Mouse (Mus musculus) heart, embryonic 10.5 days (tissue): Measurements from ENCODE around the gene Naxd. TPM values are rescaled to one million over a fixed set of nuclear protein-coding genes. Genes with fewer than 3 reads are reported as not detected.
A peak's percentile ranks its signal among the peaks of the same experiment; 100 is the strongest.

ENCODE experiments used
- DNase-seq: peaks from one replicate; pipeline ENCODE4 v3.0.0-alpha.2; 2017; ENCODE audit warnings: low spot score
- H3K27ac ChIP-seq: fragments of 300-500 bp; sonication (generic); 2 replicates; pipeline ENCODE4 v1.5.1; 2016; ENCODE audit warnings: mild to moderate bottlenecking
- H3K27me3 ChIP-seq: fragments of 300-500 bp; sonication (generic); 2 replicates; pipeline ENCODE4 v1.6.1; 2016; ENCODE audit warnings: mild to moderate bottlenecking; ENCODE audit not compliant: poor library complexity, insufficient read depth, severe bottlenecking
- H3K36me3 ChIP-seq: fragments of 300-500 bp; sonication (generic); 2 replicates; pipeline ENCODE4 v1.6.1; 2016; ENCODE audit warnings: mild to moderate bottlenecking, moderate library complexity
- H3K4me1 ChIP-seq: fragments of 300-500 bp; sonication (generic); 2 replicates; pipeline ENCODE4 v1.6.1; 2016; ENCODE audit warnings: mild to moderate bottlenecking
- H3K4me3 ChIP-seq: fragments of 300-500 bp; sonication (generic); 2 replicates; pipeline ENCODE4 v1.5.1; 2016; ENCODE audit warnings: mild to moderate bottlenecking, moderate library complexity
- H3K9me3 ChIP-seq: fragments of 300-500 bp; sonication (generic); 2 replicates; pipeline ENCODE4 v1.6.1; 2016; ENCODE audit warnings: mild to moderate bottlenecking, moderate library complexity
- WGBS: fragments of 180-500 bp; shearing (Covaris S2); methylation state at CpG from one replicate; pipeline ENCODE4 v1.1.7; 2016; 5-methylcytosine and 5-hydroxymethylcytosine counted together
- polyA plus RNA-seq: library from polyadenylated mRNA; unstranded; fragments of >200 nt; fragmentation: Nextera tagmentation; extraction: Ambion mirVana; gene quantifications from 2 replicates; pipeline ENCODE4 v1.2.1, GENCODE M21; 2016

Naxd gene
- polyA plus RNA-seq, 1 experiment from 2014 or later = 92.1 TPM

- Histone ChIP-seq H3K27me3 (no peaks in the 10 kb centered on the region), H3K4me3 (no peak overlapping the region), H3K9me3 (no peaks in the 10 kb centered on the region), H3K4me1 (peaks cover 10% of the 10 kb centered on the region; the same call in 1 of the 2 replicates), H3K27ac (no peak overlapping the region), H3K36me3 (peaks cover 69% of the 10 kb centered on the region)
- whole genome bisulfite sequencing = 84% methylated on average over 13 of the region's 13 CpGs
- no peak for DNase-seq
Observed at GRCm38 (mm10) chr8:11503476-11504232, 6.3 kb downstream of the Naxd start.

GRCm38 (mm10) chr8:11506074-11506473, 8.8 kb downstream of the Naxd start:
- H3K4me3 ChIP-seq = no peak overlapping the region
- 82% methylated on average over 14 of the region's 14 CpGs for WGBS

GRCm38 (mm10) chr8:11506802-11507201, 9.5 kb downstream of the Naxd start:
- Histone ChIP-seq H3K9me3 (no peaks in the 10 kb centered on the region), H3K27ac (no peak overlapping the region), H3K36me3 (peaks cover 96% of the 10 kb centered on the region), H3K27me3 (no peaks in the 10 kb centered on the region), H3K4me3 (no peak overlapping the region), H3K4me1 (no peaks in the 10 kb centered on the region)
- 78% methylated on average over 6 of the region's 6 CpGs for WGBS
- no peak for DNase-seq

More at GRCm38 (mm10) chr8:11506074-11506473, 8.8 kb downstream of the Naxd start:
- Histone ChIP-seq H3K4me1 (no peaks in the 10 kb centered on the region), H3K27ac (no peak overlapping the region), H3K36me3 (peaks cover 89% of the 10 kb centered on the region), H3K9me3 (no peaks in the 10 kb centered on the region), H3K27me3 (no peaks in the 10 kb centered on the region)
- DNase-seq = no peak

- Histone ChIP-seq H3K36me3 (peaks cover 98% of the 10 kb centered on the region), H3K9me3 (no peaks in the 10 kb centered on the region), H3K27me3 (no peaks in the 10 kb centered on the region), H3K27ac (no peak overlapping the region), H3K4me1 (no peaks in the 10 kb centered on the region), H3K4me3 (no peak overlapping the region)
- 86% methylated on average over 10 of the region's 10 CpGs for WGBS
- no peak for DNase-seq
Observed at GRCm38 (mm10) chr8:11508880-11509279, 11.6 kb downstream of the Naxd start.

- Histone ChIP-seq H3K36me3 (peaks cover 94% of the 10 kb centered on the region), H3K27me3 (no peaks in the 10 kb centered on the region), H3K4me3 (no peak overlapping the region), H3K4me1 (no peaks in the 10 kb centered on the region), H3K9me3 (no peaks in the 10 kb centered on the region), H3K27ac (no peak overlapping the region)
- no peak for DNase-seq
- 79% methylated on average over 5 of the region's 5 CpGs for WGBS
Observed at GRCm38 (mm10) chr8:11510971-11511370, 13.7 kb downstream of the Naxd start.

- 73% methylated on average over 9 of the region's 9 CpGs for WGBS
Observed at GRCm38 (mm10) chr8:11512711-11513110, 15.4 kb downstream of the Naxd start.

GRCm38 (mm10) chr8:11513247-11513646, 15.9 kb downstream of the Naxd start:
- DNase-seq = no peak
- Histone ChIP-seq H3K4me1 (no peaks in the 10 kb centered on the region), H3K27me3 (no peaks in the 10 kb centered on the region), H3K9me3 (no peaks in the 10 kb centered on the region), H3K4me3 (no peak overlapping the region), H3K36me3 (peaks cover 93% of the 10 kb centered on the region), H3K27ac (no peak overlapping the region)
- WGBS = 89% methylated on average over 5 of the region's 5 CpGs

More at GRCm38 (mm10) chr8:11512711-11513110, 15.4 kb downstream of the Naxd start:
- H3K36me3 ChIP-seq = peaks cover 93% of the 10 kb centered on the region
- no peak for DNase-seq
- H3K4me3 ChIP-seq = no peak overlapping the region
- H3K4me1 ChIP-seq = no peaks in the 10 kb centered on the region
- no peak overlapping the region for H3K27ac ChIP-seq
- no peaks in the 10 kb centered on the region for H3K9me3 ChIP-seq
- H3K27me3 ChIP-seq = no peaks in the 10 kb centered on the region

GRCm38 (mm10) chr8:11516292-11516691, 19.0 kb downstream of the Naxd start:
- no peaks in the 10 kb centered on the region for H3K4me1 ChIP-seq
- no peaks in the 10 kb centered on the region for H3K27me3 ChIP-seq
- H3K36me3 ChIP-seq = peaks cover 82% of the 10 kb centered on the region
- H3K9me3 ChIP-seq = no peaks in the 10 kb centered on the region
- peak; percentile 73 for DNase-seq
- no peak overlapping the region for H3K4me3 ChIP-seq
- WGBS = 92% methylated on average over 9 of the region's 9 CpGs
- H3K27ac ChIP-seq = no peak overlapping the region

GRCm38 (mm10) chr8:11517366-11518055, 20.2 kb downstream of the Naxd start:
- Histone ChIP-seq H3K27ac (no peak overlapping the region), H3K4me1 (no peaks in the 10 kb centered on the region), H3K36me3 (peaks cover 72% of the 10 kb centered on the region), H3K27me3 (no peaks in the 10 kb centered on the region), H3K9me3 (no peaks in the 10 kb centered on the region), H3K4me3 (no peak overlapping the region)
- 84% methylated on average over 16 of the region's 16 CpGs for WGBS
- DNase-seq = peak; percentile 75

- Histone ChIP-seq H3K4me1 (no peaks in the 10 kb centered on the region), H3K27ac (no peak overlapping the region), H3K9me3 (no peaks in the 10 kb centered on the region), H3K36me3 (peaks cover 67% of the 10 kb centered on the region), H3K4me3 (no peak overlapping the region), H3K27me3 (no peaks in the 10 kb centered on the region)
- 92% methylated on average over 6 of the region's 6 CpGs for WGBS
- peak; percentile 56 for DNase-seq
Observed at GRCm38 (mm10) chr8:11518056-11518396, 20.7 kb downstream of the Naxd start.

GRCm38 (mm10) chr8:11518676-11519075, 21.4 kb downstream of the Naxd start:
- 93% methylated on average over 11 of the region's 11 CpGs for WGBS
- Histone ChIP-seq H3K4me3 (no peak overlapping the region), H3K27me3 (no peaks in the 10 kb centered on the region), H3K36me3 (peaks cover 60% of the 10 kb centered on the region), H3K4me1 (no peaks in the 10 kb centered on the region), H3K9me3 (no peaks in the 10 kb centered on the region), H3K27ac (no peak overlapping the region)
- DNase-seq = no peak

- H3K4me1 ChIP-seq = no peaks in the 10 kb centered on the region
- H3K36me3 ChIP-seq = peaks cover 28% of the 10 kb centered on the region
- H3K27ac ChIP-seq = no peak overlapping the region
- no peak for DNase-seq
- WGBS = 79% methylated on average over 3 of the region's 3 CpGs
- no peaks in the 10 kb centered on the region for H3K9me3 ChIP-seq
- H3K27me3 ChIP-seq = no peaks in the 10 kb centered on the region
- H3K4me3 ChIP-seq = no peak overlapping the region
Observed at GRCm38 (mm10) chr8:11523331-11523730, 26.0 kb downstream of the Naxd start.

GRCm38 (mm10) chr8:11530155-11530770, 33.0 kb downstream of the Naxd start:
- Histone ChIP-seq H3K9me3 (no peaks in the 10 kb centered on the region), H3K27ac (no peak overlapping the region), H3K27me3 (no peaks in the 10 kb centered on the region), H3K4me3 (no peak overlapping the region), H3K4me1 (peaks cover 5% of the 10 kb centered on the region; the same call in 1 of the 2 replicates), H3K36me3 (peaks cover 56% of the 10 kb centered on the region)
- DNase-seq = no peak
- WGBS = 82% methylated on average over 18 of the region's 18 CpGs
